Comparison of ENCODE assay signal across 8 mouse cellular contexts in the genomic region with DNA sequence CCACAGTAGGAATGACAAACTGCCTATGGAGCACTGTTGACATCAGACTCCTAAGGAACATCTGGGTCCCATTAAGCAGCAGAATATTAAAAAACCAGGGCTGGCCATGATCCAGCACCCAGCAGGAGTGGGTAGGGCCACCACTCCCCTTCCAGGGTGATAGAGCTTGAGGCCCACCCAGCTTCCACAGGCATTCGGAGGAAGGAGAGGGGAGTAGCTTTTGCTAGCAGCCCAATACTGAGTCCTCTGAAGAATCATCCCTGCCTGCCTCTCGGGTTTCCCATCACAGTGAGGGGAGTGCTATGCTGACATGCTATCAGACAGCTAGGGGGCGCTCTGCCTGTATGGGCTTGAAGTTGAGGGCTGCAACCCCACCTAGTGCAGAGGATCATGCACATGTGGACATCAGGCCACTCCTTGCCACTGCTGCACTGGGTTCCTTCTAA.
DNase-seq lines count a peak whose midpoint lies in the region; ATAC-seq and TF ChIP-seq lines count a peak whose summit lies in the region.

No protein-coding gene starts in this region.

- no peaks in the 10 kb centered on the region for H3K79me2 ChIP-seq in CH12.LX (replicated peaks; ENCODE audit: control insufficient read depth, extremely low read depth, insufficient read depth, poor library complexity, severe bottlenecking)

- H3K9me3 ChIP-seq in hindbrain, embryonic 11.5 days (ENCODE audit: control insufficient read depth, low read length) = no peaks in the 10 kb centered on the region
- no peaks in the 10 kb centered on the region for H3K9me3 ChIP-seq in hindbrain, embryonic 12.5 days (replicated peaks)
- H3K9me3 ChIP-seq in CH12.LX (replicated peaks; ENCODE audit: low read length) = no peaks in the 10 kb centered on the region
- no peaks in the 10 kb centered on the region for H3K9me3 ChIP-seq in heart, postnatal 0 days (replicated peaks; ENCODE audit: control insufficient read depth, low read length)
- H3K9me3 ChIP-seq in limb, embryonic 14.5 days (ENCODE audit: control insufficient read depth, low read length) = no peaks in the 10 kb centered on the region

- TF ChIP-seq CTCF in CH12.LX (conservative IDR thresholded peaks at IDR 0.05 in 1 of 2, IDR thresholded peaks at IDR 0.05 in 1 of 2; ENCODE audit: low read depth in 2 of 2, low read length in 2 of 2) = peak; percentile 51 to 95; a peak in 3 of 4 replicates
- TF ChIP-seq CTCF in brain, embryonic 14.5 days (IDR thresholded peaks at IDR 0.05; ENCODE audit: borderline replicate concordance, extremely low read depth, insufficient read depth, insufficient read length) = peak; percentile 63; the same call in 1 of the 2 replicates
- peak; percentile 73 for TF ChIP-seq CTCF in heart, postnatal 0 days (IDR thresholded peaks at IDR 0.05; ENCODE audit: low read depth)

- TF ChIP-seq EP300 in CH12.LX (IDR thresholded peaks at IDR 0.05; ENCODE audit: low read length) = no peak
- no peak for TF ChIP-seq EP300 in heart, postnatal 0 days (IDR thresholded peaks at IDR 0.05; ENCODE audit: low read depth)

- ATAC-seq in hindbrain, embryonic 11.5 days (ENCODE audit: low FRiP score) = peak; percentile 45; the same call in 1 of the 2 replicates
- no peak for ATAC-seq in hindbrain, embryonic 12.5 days (ENCODE audit: low FRiP score)
- ATAC-seq in heart, postnatal 0 days (ENCODE audit: insufficient read depth, low read depth) = peak; percentile 72
- peak; percentile 84 for ATAC-seq in limb, embryonic 14.5 days (ENCODE audit: low FRiP score, low read depth)

- dilution Hi-C loops in CH12.LX (cut with MboI; ENCODE audit: extremely low pct_ligation_motif_present, extremely low pct_unique_long_range_greater_than_20kb, low sequenced_read_pairs) = no loop called here

- no peaks in the 10 kb centered on the region for H3K27me3 ChIP-seq in hindbrain, embryonic 11.5 days (ENCODE audit: control insufficient read depth, insufficient read depth, low read length)
- H3K27me3 ChIP-seq in hindbrain, embryonic 12.5 days = no peaks in the 10 kb centered on the region
- no peaks in the 10 kb centered on the region for H3K27me3 ChIP-seq in CH12.LX (replicated peaks)
- H3K27me3 ChIP-seq in heart, postnatal 0 days (ENCODE audit: control insufficient read depth, insufficient read depth, low read length) = no peaks in the 10 kb centered on the region
- H3K27me3 ChIP-seq in limb, embryonic 14.5 days (ENCODE audit: control insufficient read depth, insufficient read depth, low read length) = no peaks in the 10 kb centered on the region

- WGBS in hindbrain, embryonic 11.5 days = 7% methylated on average over 3 of the region's 3 CpGs
- 4% methylated on average over 3 of the region's 3 CpGs for WGBS in hindbrain, embryonic 12.5 days
- 18% methylated on average over 3 of the region's 3 CpGs for WGBS in heart, postnatal 0 days
- 4% methylated on average over 3 of the region's 3 CpGs for WGBS in limb, embryonic 14.5 days

- no peaks in the 10 kb centered on the region for H3K4me1 ChIP-seq in hindbrain, embryonic 11.5 days (replicated peaks; ENCODE audit: control insufficient read depth, insufficient read depth, low read length)
- H3K4me1 ChIP-seq in hindbrain, embryonic 12.5 days = peaks cover 10% of the 10 kb centered on the region
- H3K4me1 ChIP-seq in CH12.LX (ENCODE audit: control insufficient read depth in 1 of 2, insufficient read depth in 2 of 2) = no peaks in the 10 kb centered on the region
- H3K4me1 ChIP-seq in heart, postnatal 0 days (ENCODE audit: control insufficient read depth, insufficient read depth) = no peaks in the 10 kb centered on the region
- H3K4me1 ChIP-seq in limb, embryonic 14.5 days (ENCODE audit: control insufficient read depth, insufficient read depth, low read length) = peaks cover 22% of the 10 kb centered on the region

- H3K36me3 ChIP-seq in hindbrain, embryonic 11.5 days (ENCODE audit: control insufficient read depth, insufficient read depth, low read length) = no peaks in the 10 kb centered on the region
- H3K36me3 ChIP-seq in hindbrain, embryonic 12.5 days = no peaks in the 10 kb centered on the region
- H3K36me3 ChIP-seq in CH12.LX (replicated peaks in 1 of 2; ENCODE audit: control insufficient read depth in 1 of 2, insufficient read depth in 1 of 2, low read length in 1 of 2) = no peaks in the 10 kb centered on the region
- no peaks in the 10 kb centered on the region for H3K36me3 ChIP-seq in heart, postnatal 0 days (replicated peaks; ENCODE audit: control insufficient read depth, insufficient read depth, low read length)
- no peaks in the 10 kb centered on the region for H3K36me3 ChIP-seq in limb, embryonic 14.5 days (ENCODE audit: control insufficient read depth, insufficient read depth, low read length)

- intact Hi-C loops in left cerebral cortex, postnatal 36 days (cut with DNase I) = no loop called here

- TF ChIP-seq RAD21 in CH12.LX (IDR thresholded peaks at IDR 0.05; ENCODE audit: low read depth, low read length) = peak; percentile 75

- no peak overlapping the region for H3K27ac ChIP-seq in hindbrain, embryonic 11.5 days (ENCODE audit: low read depth, low read length)
- H3K27ac ChIP-seq in hindbrain, embryonic 12.5 days = no peak overlapping the region
- no peak overlapping the region for H3K27ac ChIP-seq in CH12.LX (ENCODE audit: insufficient read depth, low read depth)
- H3K27ac ChIP-seq in heart, postnatal 0 days (ENCODE audit: low read depth) = no peak overlapping the region
- H3K27ac ChIP-seq in limb, embryonic 14.5 days (replicated peaks; ENCODE audit: low read depth, low read length) = peak overlapping the region; percentile 74

- peak; percentile 74 for DNase-seq in hindbrain, embryonic 11.5 days (ENCODE audit: low spot score)
- DNase-seq in CH12.LX (ENCODE audit: extremely low read depth) = peak; percentile 70
- DNase-seq in brain, embryonic 14.5 days (ENCODE audit: low read depth) = peak; percentile 43
- peak; percentile 41 for DNase-seq in heart, postnatal 0 days (ENCODE audit: low spot score)
- DNase-seq in limb, embryonic 14.5 days (ENCODE audit: low spot score) = peak; percentile 83
- peak; percentile 47 to 56 for DNase-seq in natural killer cell, adult 2 months (ENCODE audit: low spot score in 2 of 2)
- no peak for DNase-seq in left cerebral cortex, postnatal 36 days (ENCODE audit: low spot score in 2 of 2)

- TF ChIP-seq POLR2A in CH12.LX (IDR thresholded peaks at IDR 0.05; ENCODE audit: low read depth, low read length) = no peak
- no peak for TF ChIP-seq POLR2A in brain, embryonic 14.5 days (IDR thresholded peaks at IDR 0.05; ENCODE audit: borderline replicate concordance, extremely low read depth, insufficient read depth, insufficient read length, poor library complexity, severe bottlenecking)
- no peak for TF ChIP-seq POLR2A in limb, embryonic 14.5 days (IDR thresholded peaks at IDR 0.05; ENCODE audit: borderline replicate concordance, extremely low read depth, insufficient read depth, insufficient read length)

- H3K9ac ChIP-seq in hindbrain, embryonic 11.5 days (ENCODE audit: low read depth, low read length) = no peak overlapping the region
- no peak overlapping the region for H3K9ac ChIP-seq in hindbrain, embryonic 12.5 days
- H3K9ac ChIP-seq in CH12.LX (ENCODE audit: insufficient read depth, low read depth) = no peak overlapping the region
- no peak overlapping the region for H3K9ac ChIP-seq in heart, postnatal 0 days (replicated peaks; ENCODE audit: low read depth, low read length)
- no peak overlapping the region; the same call in 1 of the 2 replicates for H3K9ac ChIP-seq in limb, embryonic 14.5 days (ENCODE audit: low read depth, low read length, severe bottlenecking)

- H3K4me3 ChIP-seq in hindbrain, embryonic 11.5 days (ENCODE audit: low read depth, low read length) = no peak overlapping the region
- H3K4me3 ChIP-seq in hindbrain, embryonic 12.5 days = no peak overlapping the region
- no peak overlapping the region for H3K4me3 ChIP-seq in CH12.LX (replicated peaks in 1 of 3; ENCODE audit: low read depth in 2 of 3, low read length in 2 of 3, poor library complexity in 1 of 3)
- no peak overlapping the region for H3K4me3 ChIP-seq in heart, postnatal 0 days (ENCODE audit: low read depth, low read length)
- no peak overlapping the region for H3K4me3 ChIP-seq in limb, embryonic 14.5 days (replicated peaks; ENCODE audit: low read length)

- H3K4me2 ChIP-seq in hindbrain, embryonic 11.5 days (replicated peaks; ENCODE audit: low read depth, low read length) = no peak overlapping the region
- no peak overlapping the region for H3K4me2 ChIP-seq in hindbrain, embryonic 12.5 days (replicated peaks)
- H3K4me2 ChIP-seq in CH12.LX (ENCODE audit: insufficient read depth, low read depth, poor library complexity, severe bottlenecking) = no peak overlapping the region
- H3K4me2 ChIP-seq in heart, postnatal 0 days (ENCODE audit: low read depth, low read length) = no peak overlapping the region
- H3K4me2 ChIP-seq in limb, embryonic 14.5 days (replicated peaks; ENCODE audit: low read depth, low read length, severe bottlenecking) = no peak overlapping the region; the same call in 1 of the 2 replicates

- in situ Hi-C loops in CH12.LX (cut with MboI; ENCODE audit: low pct_ligation_motif_present, low pct_unique_long_range_greater_than_20kb, low sequenced_read_pairs) = loop anchor here (5.0 kb wide), 1 partner anchor 82 kb away; no protein-coding TSS in a partner anchor

TF ChIP-seq in CH12.LX, 34 proteins besides CTCF, POLR2A, EP300 and RAD21:
- TF ChIP-seq NELFE (IDR thresholded peaks at IDR 0.05; ENCODE audit: low read depth, low read length) (peak; percentile 40; the same call in 1 of the 2 replicates), ZC3H11A (IDR thresholded peaks at IDR 0.05; ENCODE audit: low read depth, low read length) (peak; percentile 69), SMC3 (IDR thresholded peaks at IDR 0.05; ENCODE audit: low read depth, low read length) (peak; percentile 94), MXI1 (IDR thresholded peaks at IDR 0.05; ENCODE audit: low read depth, low read length) (0 out of 2 replicates have a peak, but pooled peaks have one; percentile 29), MAX (IDR thresholded peaks at IDR 0.05; ENCODE audit: low read length) (peak; percentile 34; the same call in 1 of the 2 replicates), TCF12 (IDR thresholded peaks at IDR 0.05; ENCODE audit: low read depth, low read length) (no peak), NRF1 (IDR thresholded peaks at IDR 0.05; ENCODE audit: low read depth, low read length) (no peak), ZNF384 (IDR thresholded peaks at IDR 0.05; ENCODE audit: low read depth, low read length) (no peak), CHD1 (IDR thresholded peaks at IDR 0.05; ENCODE audit: low read depth, low read length) (no peak), IRF4 (IDR thresholded peaks at IDR 0.05; ENCODE audit: low read depth, low read length) (no peak)

Comparison
In these comparisons a context has a peak if more than half of its experiments do, and no peak if none do; other contexts are left out.
1. DNase-seq: peak in hindbrain, embryonic 11.5 days (single experiment), CH12.LX (single experiment), brain, embryonic 14.5 days (single experiment), heart, postnatal 0 days (single experiment), limb, embryonic 14.5 days (single experiment) and natural killer cell, adult 2 months (2 of 2); none in left cerebral cortex, postnatal 36 days (0 of 2).
2. Peak in every context shown above with its lines, with median percentiles within 50 percentile points of each other: CTCF ChIP-seq.